Mouse (Mus musculus): ENCODE measurements around the gene Mcf2l.

Mcf2l gene

GRCm38 (mm10) chr8:12912011-12912410 is 38.4 kb downstream of the Mcf2l start:
- DNase-seq (ENCODE audit: low spot score), result no peak

DNA sequence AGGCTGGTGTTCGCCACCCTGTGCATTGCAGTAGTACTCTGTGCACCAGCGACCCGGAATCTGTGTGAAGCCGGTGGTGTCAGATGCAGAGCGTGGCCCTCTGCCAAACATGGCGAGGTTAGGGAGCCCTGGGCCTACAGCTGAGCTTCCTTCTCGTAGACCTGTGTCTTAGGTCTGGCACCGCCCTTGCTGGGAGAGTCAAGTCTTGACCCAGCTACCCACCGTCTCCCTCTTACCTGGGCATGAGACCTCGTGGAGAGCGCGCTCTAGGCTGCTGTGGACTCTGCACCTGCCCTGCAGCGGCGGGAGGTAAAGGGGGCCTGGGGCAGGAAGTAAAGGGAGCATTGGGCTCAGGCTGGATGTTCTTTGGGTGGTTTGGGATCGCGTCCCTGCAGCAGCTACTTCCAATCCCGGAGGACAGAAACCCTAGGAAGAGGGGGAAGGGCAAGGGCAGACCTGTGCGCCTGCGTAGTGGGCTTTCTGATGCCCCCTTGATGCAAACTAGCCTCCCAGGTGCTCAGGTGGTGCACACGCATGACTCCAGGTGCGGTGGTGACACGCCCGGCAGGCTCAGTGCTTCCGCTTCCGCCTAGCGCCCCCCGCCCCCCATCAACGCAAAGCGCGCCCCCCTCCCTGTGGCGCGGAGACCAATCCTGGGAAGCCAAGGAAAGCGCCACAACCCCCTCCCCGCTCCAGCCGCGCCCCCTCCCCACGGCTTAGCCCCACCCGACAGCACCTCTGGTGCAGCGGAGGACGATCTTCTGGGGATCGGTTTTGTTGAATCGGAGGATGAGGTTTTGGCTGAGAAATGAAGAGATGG is 41.8 kb downstream of the Mcf2l start:
- DNase-seq (ENCODE audit: low spot score), result no peak

DNA sequence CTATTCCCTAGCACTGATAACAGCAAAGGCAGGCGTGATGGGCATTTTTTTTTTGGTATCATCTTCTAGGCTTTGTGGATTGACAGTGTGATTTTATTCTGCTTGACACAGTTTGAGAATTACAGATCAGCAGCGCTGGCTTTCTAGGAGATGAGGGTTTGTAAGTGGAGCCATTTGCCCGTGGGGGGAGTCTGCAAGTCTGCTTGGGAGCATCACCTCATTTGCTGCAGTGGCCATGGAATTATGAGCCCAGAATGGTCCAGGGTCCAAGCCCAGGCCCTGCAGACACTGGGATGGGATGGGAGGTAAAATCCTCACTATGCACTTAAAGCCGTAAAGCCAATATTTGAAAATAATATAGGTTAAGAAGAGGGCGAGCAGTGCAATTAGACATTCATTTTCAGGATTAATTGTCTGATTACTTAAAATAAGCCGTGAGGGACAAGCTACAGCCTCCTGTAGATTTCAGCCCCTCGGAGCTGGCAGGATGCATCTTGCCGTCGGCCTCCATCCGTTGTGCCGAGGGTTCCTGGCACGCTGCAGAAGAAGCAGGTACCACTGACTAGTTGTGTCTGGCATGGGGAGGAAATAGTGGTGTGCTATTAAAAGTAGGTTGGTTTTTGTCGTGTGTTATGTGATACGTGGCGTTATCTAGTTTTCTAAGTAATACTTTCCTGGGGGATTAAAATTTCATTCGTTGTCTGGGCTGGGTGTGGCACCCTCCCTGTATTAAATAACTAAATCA is 42.7 kb downstream of the Mcf2l start:
- no peak for DNase-seq (ENCODE audit: low spot score)

- DNase-seq (ENCODE audit: low spot score), result no peak
Measured at GRCm38 (mm10) chr8:12917029-12917428, 43.4 kb downstream of the Mcf2l start.

- DNase-seq (ENCODE audit: low spot score), result no peak
Measured at GRCm38 (mm10) chr8:12917831-12918230, 44.2 kb downstream of the Mcf2l start.

DNA sequence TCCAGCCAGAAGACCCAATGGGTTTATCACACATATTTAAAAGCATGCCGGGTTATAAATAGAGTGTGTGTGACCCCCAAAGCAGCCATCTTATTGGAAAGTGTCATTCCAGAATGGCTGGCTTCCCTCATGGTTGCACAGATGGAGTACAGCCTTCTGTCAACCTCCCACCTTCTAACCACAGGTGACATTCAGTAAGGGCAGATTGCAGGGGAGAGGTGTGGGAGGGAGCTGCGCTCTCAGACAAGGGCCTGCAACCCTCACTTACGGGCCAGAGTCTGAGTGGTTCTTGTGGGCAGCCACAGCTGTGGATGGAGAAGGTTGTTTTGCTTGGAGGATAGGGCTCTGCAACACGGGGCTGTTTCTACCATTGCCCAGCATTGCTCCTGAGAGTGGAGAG is 47.0 kb downstream of the Mcf2l start:
- DNase-seq (ENCODE audit: low spot score), result no peak

DNA sequence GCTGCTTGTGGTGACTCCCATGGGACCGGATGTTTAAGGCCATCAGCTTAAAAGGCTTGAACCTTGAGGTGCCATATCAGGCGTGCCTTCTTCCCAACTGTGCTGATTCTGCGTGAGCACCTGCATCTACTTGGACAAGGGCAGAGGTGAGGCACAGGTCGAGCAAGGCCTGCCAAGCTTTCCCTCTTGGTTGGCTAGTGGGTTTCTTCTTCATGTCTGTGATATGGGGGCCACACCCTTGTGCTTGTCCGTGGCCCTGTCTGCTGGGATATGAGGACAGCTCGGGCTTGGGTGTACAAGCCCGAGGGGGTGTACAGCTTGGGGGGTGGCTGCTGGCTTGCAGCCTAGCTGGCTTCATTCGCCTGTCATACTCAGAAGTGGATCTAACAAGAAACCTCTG is 51.4 kb downstream of the Mcf2l start:
- no peak for DNase-seq (ENCODE audit: low spot score)

GRCm38 (mm10) chr8:12925941-12926381 is 52.4 kb downstream of the Mcf2l start:
- no peak for DNase-seq (ENCODE audit: low spot score)

- peak; percentile 86 for DNase-seq (ENCODE audit: low spot score)
Measured at GRCm38 (mm10) chr8:12927204-12927983, 53.8 kb downstream of the Mcf2l start.

DNA sequence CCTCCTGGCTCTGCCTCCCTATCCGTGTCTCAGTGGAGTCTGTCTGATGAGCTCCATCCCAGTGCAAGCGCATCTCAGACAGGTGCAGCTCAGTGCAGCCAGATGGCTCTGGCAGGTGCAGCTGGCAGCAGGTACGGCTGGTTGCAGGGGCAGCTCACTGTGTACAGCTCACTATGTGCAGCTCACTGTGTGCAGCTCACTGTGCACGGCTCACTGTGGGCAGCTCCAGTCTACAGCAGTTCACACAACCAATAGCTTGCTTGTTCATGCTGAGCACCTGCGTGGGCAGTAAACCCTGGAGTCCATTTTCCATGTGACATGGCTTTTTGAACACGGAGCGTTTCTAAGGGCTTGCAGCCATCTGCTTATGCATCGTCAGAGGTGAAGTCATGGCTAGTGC is 54.4 kb downstream of the Mcf2l start:
- no peak for DNase-seq (ENCODE audit: low spot score)

- DNase-seq (ENCODE audit: low spot score), result no peak
Measured at GRCm38 (mm10) chr8:12928931-12929330, 55.3 kb downstream of the Mcf2l start.

- DNase-seq (ENCODE audit: low spot score), result no peak
Measured at GRCm38 (mm10) chr8:12930290-12930689, 56.7 kb downstream of the Mcf2l start.

GRCm38 (mm10) chr8:12931426-12931825 is 57.8 kb downstream of the Mcf2l start:
- no peak for DNase-seq (ENCODE audit: low spot score)

GRCm38 (mm10) chr8:12932520-12932919 is 58.9 kb downstream of the Mcf2l start:
- DNase-seq (ENCODE audit: low spot score), result no peak

- no peak for DNase-seq (ENCODE audit: low spot score)
Measured at GRCm38 (mm10) chr8:12933765-12934164, 60.2 kb downstream of the Mcf2l start.

- no peak for DNase-seq (ENCODE audit: low spot score)
Measured at GRCm38 (mm10) chr8:12934453-12935043, 60.9 kb downstream of the Mcf2l start.

DNA sequence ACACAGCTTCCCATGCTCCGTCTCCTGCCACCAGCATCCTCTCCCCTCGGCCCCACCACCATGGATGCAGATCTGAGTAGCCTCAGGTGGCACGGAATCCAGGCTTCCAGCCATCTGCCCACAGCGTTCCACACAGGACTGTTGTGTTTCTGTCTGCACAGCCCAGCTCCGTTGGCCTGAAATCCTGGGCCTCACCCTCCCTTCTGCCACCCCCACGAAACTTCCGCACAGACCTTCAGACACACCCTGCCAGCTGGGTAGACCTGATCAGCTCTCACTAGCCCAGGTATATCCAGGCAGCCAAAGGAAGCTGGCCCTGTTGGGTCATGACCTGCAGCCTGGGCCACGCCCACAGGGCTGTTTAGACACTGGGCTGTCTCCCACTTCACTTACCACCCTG is 66.9 kb downstream of the Mcf2l start:
- no peak for DNase-seq (ENCODE audit: low spot score)

DNA sequence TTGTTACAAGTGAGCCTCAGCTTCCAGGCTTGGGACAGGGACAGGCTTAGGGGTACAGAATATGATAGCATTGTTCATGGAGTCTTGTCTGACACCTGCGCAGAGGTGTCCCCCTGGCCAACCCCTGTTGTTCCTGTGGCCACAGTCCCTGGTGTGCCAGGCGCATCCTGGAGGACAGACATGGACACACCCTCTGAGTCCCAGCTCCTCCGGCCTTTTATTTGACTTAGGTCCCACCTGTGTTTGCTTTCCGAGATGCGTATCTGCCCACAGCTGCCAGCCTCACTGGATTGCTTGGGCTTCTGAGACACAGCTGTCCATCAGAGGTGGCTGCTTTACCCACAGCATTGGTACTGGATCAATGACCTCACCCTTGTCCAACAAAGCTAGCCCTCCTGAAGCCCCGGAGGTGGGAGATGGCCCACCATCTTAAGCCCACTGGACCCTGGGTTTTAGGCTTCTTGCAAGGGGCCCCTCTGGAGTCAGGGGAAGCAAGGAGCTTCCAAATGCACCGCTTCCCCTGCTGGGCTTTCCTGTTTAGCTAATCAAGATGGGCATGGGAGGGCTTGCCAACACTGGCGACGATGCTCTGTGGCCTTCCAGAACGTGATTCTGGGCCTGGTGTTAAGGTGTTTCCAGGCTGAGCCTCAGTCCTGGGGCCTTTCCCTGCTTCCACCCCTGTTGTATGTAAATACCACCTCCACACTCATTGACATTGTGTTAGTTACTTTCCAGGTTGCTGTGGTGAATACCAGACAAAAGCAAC is 67.7 kb downstream of the Mcf2l start:
- DNase-seq (ENCODE audit: low spot score), result no peak

DNA sequence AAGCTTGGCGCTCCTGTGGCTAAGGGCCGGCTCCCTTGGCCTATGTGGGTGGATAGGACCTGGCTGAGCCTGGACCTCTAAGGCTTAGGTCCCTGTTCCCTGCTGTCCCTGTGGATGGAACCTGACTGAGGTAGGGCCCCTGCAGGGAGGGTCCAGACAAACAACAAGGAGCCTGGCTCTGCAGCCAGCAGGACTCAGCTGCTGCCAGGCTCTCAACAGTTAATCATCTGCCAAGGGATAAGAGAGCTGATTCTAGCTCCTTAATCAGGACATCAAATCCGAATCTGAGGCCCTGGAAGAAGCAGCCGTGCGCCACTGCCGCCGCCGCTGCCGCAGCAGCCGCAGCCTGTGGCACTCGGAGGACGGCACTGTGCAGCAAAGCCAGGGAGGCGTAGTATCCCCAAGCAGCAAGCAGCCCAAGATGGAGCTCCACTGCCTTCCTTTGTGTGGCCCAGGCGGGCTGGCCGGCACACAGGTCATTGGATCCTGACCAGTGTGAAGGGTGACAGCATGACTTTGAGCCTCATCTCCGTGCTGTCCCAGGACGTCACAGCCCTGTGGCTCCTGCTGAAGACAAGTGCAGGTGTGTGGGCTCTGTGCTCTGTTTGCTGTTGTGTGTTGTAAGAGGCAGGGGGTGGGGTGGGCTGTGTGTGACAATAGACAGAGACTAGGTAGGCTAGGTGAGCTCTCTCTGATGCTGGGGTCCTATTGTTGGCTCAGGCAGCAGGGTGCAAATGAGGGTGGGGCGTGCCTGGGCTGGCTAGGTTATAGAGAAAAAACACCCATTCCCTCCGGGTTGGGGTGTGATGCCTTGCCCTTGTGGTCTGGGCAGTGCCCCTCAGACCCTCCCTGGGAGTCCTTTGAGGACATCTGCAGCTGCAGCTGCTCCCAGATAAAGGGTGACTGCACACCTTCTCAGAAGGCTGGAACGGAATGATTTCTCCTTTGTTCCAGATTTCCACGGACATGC is 74.3 kb downstream of the Mcf2l start:
- no peak for DNase-seq (ENCODE audit: low spot score)

DNA sequence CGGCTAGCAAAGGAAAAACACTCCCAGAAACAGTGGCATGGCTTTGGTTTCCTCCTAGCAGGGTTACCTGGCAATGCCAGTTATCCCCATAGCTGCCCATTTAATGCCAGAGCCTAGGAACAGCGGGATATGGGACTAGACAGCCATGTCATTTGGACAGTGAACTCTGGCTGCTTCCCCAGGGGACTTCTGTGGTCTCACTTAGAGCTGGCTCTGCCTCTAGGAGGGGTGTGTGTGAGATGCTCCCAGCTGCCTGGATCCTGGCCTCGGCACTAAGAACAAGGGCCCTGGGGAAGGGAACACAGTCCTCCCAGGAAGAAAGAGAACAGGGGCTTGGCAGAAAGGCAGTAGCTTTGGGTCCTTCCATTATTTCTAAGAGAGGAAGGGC is 75.0 kb downstream of the Mcf2l start:
- no peak for DNase-seq (ENCODE audit: low spot score)
